Mouse (Mus musculus): ENCODE results near the gene Gucy1b2. TPM values are rescaled to one million over a fixed set of nuclear protein-coding genes. Genes with fewer than 3 reads are reported as not detected.
A peak's percentile ranks its signal among the peaks of the same experiment; 100 is the strongest.

Gucy1b2 gene
- under 1 TPM in 1 of 2 experiments, not detected in 1; 0.39 TPM for total RNA-seq (2021)

DNA sequence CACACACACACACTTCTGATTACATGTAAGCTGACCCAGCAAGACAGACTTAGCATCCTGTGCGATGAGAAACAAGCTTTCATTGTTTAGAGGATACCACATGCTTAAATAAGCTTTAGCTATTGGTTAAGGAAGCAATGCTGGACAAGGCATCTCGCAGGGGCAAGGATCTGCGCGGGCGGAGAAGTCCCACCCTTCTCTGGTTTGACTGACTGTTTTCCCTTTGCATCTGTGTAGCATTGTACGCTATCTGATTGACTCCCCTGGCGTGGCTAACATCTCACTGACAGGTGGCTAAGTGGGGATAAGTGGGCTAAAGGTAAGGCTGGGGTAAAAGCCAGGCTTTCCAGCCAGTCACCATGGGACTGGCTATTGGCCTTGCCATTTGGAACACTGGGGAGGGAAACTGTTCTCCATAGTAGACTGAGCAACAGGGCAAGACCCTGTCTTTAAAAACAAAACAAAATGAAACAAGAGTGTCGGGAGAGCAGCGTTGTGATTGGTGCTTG, at the start of gene Gucy1b2:
Gene Gucy1b2, minus strand, starts transcription at position 51 of the 509 bp plus-strand sequence.
- DNase-seq (ENCODE audit: extremely low spot score in 1 of 2, low spot score in 1 of 2): no peak

DNA sequence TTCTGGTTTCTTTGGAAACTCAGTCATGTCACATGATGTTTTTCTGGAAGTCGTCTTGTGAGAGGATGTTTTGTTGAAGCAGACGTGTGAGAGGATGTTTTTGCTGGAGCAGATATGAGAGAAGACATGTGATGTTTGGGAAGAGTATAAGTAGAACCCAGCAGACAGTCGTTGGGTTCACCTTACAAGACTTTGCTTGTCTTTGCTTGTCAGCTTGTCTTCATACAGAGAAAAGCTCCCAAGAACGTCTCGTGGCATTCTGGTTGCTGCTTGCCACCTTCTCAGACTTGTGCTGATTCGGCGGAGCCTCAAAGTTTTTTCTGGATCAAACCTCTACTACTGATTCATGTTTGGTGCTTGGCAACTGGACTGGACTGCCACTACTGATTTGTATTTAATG, 41.3 kb upstream of the Gucy1b2 start:
- DNase-seq (ENCODE audit: extremely low spot score in 1 of 2, low spot score in 1 of 2): no peak

DNA sequence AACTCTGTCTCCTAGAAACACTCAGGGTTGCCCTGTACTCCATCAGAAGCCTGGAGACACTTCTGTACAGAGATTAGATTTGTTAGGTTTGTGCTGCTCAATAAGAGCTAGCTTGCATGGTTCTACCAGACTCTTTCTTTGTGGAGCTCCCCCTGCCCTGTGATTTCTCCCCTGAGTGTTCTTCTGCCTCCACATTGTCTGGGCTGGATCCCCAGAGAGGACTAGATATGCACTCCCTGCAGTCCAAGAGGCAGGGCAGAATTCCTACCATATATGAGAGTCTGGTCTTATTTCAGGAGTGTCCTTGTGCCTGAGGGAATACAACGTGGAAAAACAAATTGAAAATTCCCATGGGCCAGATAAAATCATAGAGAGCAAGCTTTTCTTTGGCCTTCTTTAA, 40.4 kb upstream of the Gucy1b2 start:
- DNase-seq (ENCODE audit: extremely low spot score in 1 of 2, low spot score in 1 of 2): no peak

DNA sequence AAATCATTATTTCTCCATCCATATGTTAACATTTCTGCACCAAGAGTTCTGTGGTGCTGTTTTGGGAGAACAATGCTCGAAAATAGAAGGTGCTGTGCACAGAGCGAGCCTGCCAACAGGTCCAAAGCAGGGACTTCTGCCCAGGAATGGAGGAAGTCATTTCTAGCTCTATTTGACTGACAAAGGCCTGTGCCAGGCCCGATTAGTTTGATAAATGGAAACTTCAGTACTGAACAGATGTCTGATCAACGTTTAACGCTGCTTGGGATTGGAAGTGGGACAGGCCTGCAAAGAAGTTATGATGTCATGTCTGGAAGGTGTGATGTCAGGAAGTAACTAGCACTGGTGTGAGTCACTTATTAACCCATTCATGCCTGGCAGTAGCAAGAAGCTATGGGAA, 37.4 kb upstream of the Gucy1b2 start:
- DNase-seq (ENCODE audit: extremely low spot score in 1 of 2, low spot score in 1 of 2): no peak

DNA sequence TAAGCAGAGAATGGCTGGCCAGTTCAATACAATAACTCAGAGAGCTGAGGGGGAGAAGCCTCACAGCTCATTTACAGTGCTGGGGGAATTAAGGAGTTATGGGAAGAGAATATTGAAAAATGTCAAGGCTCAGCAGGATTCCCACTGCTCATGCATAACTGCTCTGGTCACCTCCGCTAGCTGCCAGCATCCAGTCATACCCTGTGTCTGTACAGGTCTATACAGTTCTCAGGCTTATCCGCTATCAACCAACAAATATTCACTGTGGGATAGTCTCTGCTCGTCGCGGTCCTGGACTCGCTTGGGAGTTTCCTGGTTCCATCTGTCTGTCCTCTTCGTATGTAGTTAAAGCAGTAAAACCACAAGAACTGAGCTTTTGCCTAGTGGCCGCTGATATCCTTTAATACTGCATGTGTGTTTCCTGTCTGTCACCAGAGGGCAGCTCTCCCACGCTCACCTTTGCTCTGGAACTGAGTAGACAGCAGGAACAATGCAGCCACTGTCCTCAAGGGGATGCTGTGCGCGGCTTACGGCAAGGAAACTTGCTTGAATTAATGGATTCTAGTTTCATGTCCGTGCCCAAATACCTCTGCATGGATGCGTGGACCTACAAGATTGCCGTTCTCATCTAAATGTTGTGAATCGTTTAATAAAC, 36.2 kb upstream of the Gucy1b2 start:
- DNase-seq (ENCODE audit: extremely low spot score in 1 of 2, low spot score in 1 of 2): peak; percentile 31 to 65

DNA sequence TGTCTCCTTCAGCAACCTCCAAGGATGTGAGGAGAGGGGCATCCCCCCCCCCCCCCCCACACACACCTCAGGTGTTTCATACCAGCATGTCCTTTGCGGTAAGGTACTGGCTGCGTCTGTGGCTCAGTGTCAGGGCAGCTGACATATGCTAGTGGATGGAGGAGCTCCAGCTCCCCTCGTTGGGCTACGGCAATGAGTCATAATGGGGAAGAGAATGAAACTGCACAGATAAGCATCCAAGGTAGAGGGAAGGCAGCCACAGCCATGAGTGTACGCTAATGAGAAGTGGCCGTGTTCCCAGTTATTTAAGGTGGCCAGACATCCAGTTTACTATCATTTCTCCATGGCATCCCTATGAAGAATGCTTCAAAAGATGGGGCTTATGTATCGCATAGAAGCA, 32.2 kb upstream of the Gucy1b2 start:
- DNase-seq (ENCODE audit: extremely low spot score in 1 of 2, low spot score in 1 of 2): no peak

DNA sequence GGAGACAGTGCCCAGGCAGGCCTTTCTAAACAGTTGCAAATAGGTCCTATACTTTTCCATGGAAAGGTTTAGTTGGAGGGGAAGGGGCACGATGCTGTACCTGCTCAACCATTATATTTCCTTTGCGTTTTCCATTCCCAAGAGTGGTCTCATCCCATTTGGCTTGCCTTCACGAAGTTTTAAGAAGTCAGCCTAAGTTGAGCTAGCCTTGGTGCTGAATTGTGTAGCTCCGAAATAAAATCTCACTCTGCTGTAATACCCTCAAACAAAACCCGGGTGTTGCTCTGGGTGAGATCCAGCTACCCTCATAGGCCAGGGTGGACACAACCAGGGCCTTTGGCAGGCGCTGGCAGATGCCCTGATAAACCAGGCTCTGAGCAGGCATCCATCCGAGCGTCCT, 25.3 kb upstream of the Gucy1b2 start:
- no peak for DNase-seq (ENCODE audit: extremely low spot score in 1 of 2, low spot score in 1 of 2)

DNA sequence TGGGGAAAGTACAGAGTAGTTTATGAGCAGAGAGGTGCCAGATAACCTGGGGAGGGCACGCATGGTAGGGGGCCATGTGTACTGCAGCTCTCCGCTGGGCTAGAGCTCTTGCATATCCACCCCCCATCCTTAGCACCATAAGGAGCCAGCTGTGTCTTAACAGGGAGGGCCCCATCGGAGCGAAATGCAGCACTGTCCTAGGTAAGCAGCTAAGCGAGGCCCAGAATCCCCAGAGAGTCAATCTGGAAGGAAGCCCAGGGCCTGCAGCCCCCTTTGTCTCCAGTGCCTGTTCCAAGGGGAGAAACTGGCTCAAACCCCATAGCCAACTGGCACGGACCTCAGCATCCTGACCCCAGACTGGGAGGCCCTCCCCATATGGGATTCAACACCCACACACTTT, 23.3 kb upstream of the Gucy1b2 start:
- DNase-seq (ENCODE audit: extremely low spot score in 1 of 2, low spot score in 1 of 2): no peak

DNA sequence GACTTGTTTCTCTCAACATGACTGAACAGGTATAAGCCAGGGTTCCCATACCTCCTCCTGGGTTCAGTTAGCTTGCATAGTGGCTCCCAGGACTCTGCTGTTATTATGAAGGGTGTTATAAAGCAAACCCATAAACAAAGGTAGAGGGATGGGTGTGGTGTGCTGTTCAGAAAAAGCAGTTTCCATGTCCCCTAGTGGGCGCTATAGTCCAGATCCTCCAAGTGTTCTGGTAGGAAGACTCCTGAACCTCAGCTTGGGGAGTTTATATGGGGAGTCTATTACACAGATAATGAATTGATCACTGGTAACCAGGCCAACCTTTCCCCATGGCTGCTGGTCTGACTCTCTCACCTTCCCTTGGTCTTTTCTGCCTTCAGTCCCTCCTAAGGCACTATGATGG, 18.4 kb upstream of the Gucy1b2 start:
- DNase-seq (ENCODE audit: extremely low spot score in 1 of 2, low spot score in 1 of 2): no peak

DNA sequence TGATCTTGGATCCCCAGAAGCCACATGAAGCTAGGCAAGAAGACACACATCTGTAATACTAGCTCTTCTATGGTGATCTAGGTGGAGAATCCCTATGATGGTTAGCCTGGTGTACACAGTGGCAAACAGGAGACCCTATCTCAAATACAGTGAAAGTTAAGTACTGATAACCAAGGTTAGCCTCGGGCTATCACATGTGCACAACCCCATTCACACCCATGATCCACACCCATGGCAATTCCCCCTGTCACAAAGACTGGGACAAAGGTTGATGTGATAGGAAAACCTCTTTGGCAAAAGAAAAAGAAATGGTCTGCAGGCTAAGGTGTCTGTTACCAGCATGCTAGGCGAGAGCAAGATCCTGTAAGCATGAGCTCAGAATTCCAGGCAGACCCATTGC, 16.0 kb upstream of the Gucy1b2 start:
- no peak for DNase-seq (ENCODE audit: extremely low spot score in 1 of 2, low spot score in 1 of 2)

DNA sequence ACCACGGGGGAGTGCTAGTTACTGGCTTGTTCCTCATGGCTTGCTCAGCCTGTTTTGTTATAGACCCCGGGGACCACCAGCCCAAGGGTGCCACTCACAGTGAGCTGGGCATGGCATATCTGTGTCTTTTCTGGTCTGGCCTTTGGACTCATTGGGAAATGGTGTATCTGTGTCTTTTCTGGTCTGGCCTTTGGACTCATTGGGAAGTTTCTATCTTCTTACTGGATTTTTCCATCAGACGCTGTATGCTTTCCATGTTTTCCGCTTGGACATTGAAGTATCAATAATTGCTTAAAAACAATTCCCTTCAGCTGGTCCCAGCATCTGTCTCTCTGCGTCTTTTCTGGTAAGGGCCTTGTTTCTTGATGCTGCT, 12.7 kb upstream of the Gucy1b2 start:
- DNase-seq (ENCODE audit: extremely low spot score in 1 of 2, low spot score in 1 of 2): no peak

DNA sequence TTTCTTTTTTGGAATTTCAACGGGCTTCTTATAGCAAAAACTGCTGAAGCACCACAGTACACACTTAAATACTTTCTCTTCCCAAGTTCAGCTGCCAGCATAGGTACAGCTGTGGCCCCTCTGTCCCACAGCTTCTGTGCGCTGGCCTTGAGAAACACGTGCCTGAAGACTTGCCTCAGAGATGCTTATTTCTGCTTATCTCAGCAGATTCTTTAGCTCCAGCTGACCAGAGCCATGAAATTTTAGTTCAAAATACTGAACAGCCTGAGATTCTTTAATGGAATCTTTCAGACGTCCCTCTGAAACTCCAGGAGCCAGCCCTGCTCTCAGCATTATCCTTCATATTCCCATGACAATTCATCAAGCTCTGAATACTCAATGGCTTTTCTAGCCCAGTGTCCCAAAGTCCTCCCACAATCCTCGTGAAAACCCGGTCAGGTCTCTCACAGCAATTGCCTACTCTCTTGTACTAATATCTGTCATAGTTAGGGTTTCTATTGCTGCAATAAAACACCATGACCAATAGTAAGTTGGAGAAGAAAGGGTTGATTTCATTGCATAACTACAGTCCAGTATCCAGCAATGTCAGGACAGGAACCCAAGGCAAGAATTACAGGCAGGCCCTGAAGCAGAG, 12.1 kb upstream of the Gucy1b2 start:
- DNase-seq (ENCODE audit: extremely low spot score in 1 of 2, low spot score in 1 of 2): no peak

DNA sequence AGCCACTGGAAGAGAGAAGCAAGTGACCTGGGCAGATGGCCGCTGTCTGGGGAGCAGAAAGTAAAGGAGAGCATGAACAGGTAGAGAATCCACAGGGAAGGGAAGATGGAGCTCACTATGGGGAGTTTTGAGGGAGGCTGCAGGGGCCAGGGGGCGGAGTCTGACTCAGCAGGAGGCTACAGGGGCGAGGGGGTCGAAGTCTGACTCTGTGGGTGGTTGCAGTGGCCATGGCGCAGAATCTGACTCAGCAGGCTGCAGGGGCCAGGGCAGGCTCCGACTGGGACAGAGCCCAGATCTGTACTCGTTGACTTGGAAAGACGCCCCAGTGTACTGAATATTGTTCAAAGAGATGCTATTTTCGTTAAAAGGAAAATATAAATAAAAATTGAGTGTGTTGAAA, 8.9 kb upstream of the Gucy1b2 start:
- DNase-seq (ENCODE audit: extremely low spot score in 1 of 2, low spot score in 1 of 2): no peak

DNA sequence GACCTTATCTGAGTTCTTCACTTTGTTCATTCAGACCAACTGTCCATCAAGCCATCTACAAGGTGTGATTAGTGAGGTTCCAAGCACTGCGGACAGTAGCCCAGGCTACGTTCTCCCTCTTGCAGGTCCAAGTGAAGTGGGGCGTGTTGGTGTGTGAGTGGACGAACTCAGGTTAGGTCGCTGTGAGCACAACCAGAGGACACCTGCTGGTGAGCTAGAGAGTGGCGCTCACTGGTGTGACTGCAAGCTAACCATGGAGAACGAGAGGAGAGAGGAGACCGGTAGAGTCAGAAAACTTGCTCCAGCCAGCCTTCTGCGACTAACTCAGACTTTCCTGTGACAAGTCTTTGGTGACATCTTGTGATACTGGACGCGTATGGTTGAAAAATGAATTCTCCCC, 3.5 kb upstream of the Gucy1b2 start:
- DNase-seq (ENCODE audit: extremely low spot score in 1 of 2, low spot score in 1 of 2): no peak

DNA sequence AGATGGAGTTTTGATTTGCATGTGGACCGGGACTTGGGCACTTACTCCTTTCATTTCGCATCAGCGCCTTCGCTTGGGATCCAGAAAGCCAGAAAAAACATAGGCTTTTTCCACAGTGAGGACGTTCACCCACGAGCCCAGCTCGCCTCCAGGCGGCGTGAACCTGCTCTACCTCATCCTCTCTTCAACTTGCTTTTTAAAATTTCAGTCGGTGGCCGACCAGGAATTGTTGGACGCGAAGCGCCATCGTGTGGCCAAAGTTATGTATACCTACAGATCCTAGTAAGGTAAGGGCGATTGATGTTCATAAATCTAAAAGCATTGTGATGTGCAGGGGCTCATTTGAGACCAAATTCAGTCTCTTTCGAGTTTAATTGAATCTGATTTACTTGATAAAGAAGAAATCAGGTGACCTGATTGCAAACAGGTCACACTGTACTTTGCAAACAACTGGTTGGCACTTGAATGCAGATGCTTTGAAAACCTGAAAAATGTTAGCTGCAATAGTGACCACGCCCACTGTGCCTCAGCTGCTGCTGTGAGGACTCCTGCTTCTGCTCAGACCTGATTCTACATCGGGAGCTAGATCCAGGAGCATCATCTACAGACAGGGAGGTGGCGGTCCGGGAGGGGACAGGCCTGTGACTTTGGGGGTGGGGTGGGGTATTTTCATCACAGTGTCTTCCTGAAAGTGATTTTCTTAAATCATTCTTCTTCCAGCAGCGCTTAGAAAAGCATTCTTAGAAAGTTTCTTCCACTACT, 1.5 kb upstream of the Gucy1b2 start:
- peak; percentile 80 to 97 for DNase-seq (ENCODE audit: extremely low spot score in 1 of 2, low spot score in 1 of 2)

DNA sequence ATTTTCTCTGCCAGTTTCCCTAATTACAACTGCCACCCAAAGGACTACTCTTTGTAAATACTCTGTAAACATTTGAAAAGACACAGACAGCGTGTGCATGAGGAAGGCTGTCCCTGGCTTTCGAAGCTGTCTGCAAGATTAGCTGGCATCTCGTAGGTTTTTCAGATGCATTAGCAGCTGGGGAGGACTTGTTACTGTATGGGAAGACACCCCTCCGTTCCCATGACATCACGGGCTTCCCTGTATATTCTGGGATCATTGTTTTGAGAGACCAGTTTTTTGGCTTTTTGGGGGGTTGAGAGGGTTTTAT, 564 bp downstream of the Gucy1b2 start:
- DNase-seq (ENCODE audit: extremely low spot score in 1 of 2, low spot score in 1 of 2): no peak

DNA sequence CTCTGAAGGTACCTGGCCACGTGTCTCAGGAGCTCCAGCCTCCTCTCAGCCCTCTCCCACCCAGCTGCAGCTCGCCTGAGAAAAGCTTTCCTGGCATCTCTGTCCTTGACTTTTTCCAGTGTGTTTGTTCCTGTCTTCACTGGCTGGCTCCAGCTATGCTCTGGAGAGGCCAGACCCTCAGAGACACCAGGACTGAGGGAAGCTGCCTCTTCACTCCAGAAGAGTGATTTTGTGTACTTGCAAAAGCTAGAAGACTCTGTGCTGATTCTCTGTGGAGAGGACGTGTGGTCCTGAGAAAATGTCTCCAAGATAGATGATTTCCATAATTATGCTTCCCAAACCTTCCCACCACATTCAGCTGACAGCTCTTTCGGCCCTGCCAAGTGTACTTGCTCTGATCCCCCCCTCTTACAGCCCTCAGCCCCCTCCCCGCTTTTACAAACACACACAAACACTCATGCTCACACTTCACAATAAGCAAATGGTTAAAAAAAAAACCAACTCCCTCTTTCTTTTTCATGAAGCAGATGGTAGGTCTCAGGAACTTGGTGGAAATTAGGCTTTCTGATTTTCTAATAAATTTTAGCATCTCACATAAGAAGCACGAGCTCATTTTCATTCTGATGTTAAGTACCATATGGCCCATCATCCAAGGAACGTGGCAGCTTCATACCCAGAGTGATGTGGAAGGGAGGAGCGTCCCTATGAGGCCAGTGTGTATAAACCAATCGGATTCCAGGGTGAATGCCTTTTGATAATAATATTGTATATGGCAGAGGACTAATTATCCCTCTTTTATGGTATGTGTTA, 1.1 kb downstream of the Gucy1b2 start:
- no peak for DNase-seq (ENCODE audit: extremely low spot score in 1 of 2, low spot score in 1 of 2)

DNA sequence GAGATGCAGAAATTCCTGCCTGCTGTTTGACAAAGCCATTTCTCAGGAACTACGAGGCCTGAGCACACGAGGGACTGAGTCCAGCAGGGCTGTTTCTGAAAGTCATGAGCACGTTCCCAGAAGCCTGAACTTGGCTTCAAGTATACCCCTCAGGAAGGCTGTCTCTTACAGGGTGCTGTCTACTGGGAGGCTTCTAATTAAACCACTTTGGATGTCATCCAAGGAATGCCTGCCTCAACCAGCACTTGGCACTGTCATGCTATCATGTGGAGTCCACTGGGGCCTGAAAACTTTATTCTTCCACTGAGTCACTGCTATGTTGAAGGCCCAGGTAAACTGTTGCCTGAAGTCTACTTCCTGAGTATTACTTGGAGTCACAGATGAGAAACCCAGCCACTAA, 2.0 kb downstream of the Gucy1b2 start:
- DNase-seq (ENCODE audit: extremely low spot score in 1 of 2, low spot score in 1 of 2): no peak

DNA sequence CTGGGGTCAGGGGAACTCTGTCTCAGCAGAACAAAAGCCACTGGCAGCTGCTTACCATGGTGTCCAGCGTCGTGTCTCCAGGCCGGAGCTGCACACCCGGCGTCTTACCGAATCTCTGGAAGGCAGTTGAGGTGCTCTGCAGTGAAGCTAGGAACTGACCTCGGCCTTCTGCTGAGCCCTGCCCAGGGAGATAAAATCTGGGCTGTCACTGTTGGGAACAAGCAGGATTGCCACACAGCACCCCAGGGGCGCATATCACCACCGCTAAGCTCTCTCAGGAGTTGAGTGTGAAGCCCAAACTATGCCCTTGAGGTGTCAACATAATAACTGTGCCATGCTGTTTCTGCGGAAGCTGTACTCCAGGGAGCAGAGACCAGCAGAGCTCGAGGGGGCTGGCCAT, 2.8 kb downstream of the Gucy1b2 start:
- DNase-seq (ENCODE audit: extremely low spot score in 1 of 2, low spot score in 1 of 2): no peak

DNA sequence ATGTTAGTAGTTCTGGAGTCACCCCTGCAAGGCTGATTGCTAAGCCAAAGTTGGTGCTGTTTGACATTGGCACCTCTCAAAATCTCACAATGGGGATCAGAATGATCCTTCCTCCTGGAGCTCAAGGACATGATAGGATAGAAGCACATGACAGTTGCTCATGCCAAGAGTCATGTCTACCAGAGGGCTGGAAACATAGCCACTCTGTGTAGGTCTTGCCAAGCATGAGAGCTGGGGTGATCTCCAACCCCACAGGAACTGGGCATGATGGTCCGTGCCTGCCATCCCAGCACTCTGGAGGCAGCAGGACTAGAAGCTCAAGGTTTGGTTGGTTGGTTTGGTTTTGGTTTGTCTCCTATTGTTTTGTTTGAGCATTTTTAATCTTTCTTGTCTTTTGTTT, 5.4 kb downstream of the Gucy1b2 start:
- no peak for DNase-seq (ENCODE audit: extremely low spot score in 1 of 2, low spot score in 1 of 2)

DNA sequence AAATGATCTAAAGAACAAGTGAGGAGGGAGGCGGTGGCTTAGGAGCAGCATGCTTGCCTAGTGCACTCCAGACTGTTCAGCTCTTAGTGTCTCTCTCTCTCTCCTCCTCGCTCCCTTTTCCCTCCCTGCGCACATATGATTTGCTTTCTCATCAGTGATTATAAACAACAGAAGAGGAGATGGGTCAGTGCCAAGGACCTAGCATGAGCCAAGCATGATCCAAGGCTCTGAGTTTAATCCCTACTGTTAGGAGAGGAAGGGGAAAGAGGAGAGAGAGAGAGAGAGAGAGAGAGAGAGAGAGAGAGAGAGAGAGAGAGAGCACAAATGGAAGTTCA, 8.9 kb downstream of the Gucy1b2 start:
- DNase-seq (ENCODE audit: extremely low spot score in 1 of 2, low spot score in 1 of 2): no peak

Measured in layer of hippocampus, postnatal 25 days (tissue).